Mouse (Mus musculus) intestine, embryonic 16.5 days (tissue): ENCODE data around the gene Sun1. TPM values are rescaled to one million over a fixed set of nuclear protein-coding genes. Genes with fewer than 3 reads are reported as not detected.

Source experiments
- ATAC-seq: fragments of 200-750 bp; cut with Nextera tagmentation; 2 replicates; pipeline ENCODE4 v1.8.0; 2017; ENCODE audit warnings: moderate TSS enrichment, moderate library complexity
- H3K27ac ChIP-seq: fragments of 300-500 bp; sonication (generic); 2 replicates; pipeline ENCODE4 v1.5.1; 2014; ENCODE audit warnings: mild to moderate bottlenecking, low read length
- H3K27me3 ChIP-seq: fragments of 300-500 bp; sonication (generic); replicated peaks from 2 replicates; pipeline ENCODE4 v1.6.1; 2014; ENCODE audit warnings: low read length, control low read depth, mixed read lengths; ENCODE audit not compliant: control insufficient read depth, insufficient read depth
- H3K36me3 ChIP-seq: fragments of 300-500 bp; sonication (generic); 2 replicates; pipeline ENCODE4 v1.6.1; 2014; ENCODE audit warnings: low read length, control low read depth; ENCODE audit not compliant: control insufficient read depth, insufficient read depth
- H3K4me1 ChIP-seq: fragments of 300-500 bp; sonication (generic); 2 replicates; pipeline ENCODE4 v1.6.1; 2014; ENCODE audit warnings: low read length, control low read depth, mixed read lengths; ENCODE audit not compliant: control insufficient read depth, insufficient read depth
- H3K4me2 ChIP-seq: fragments of 300-500 bp; sonication (generic); 2 replicates; pipeline ENCODE4 v1.6.1; 2014; ENCODE audit warnings: low read depth, low read length, control low read depth
- H3K4me3 ChIP-seq: fragments of 300-500 bp; sonication (generic); 2 replicates; pipeline ENCODE4 v1.5.1; 2014; ENCODE audit warnings: mild to moderate bottlenecking, low read length
- H3K9ac ChIP-seq: fragments of 300-500 bp; sonication (generic); 2 replicates; pipeline ENCODE4 v1.6.1; 2014; ENCODE audit warnings: low read depth, low read length
- H3K9me3 ChIP-seq: fragments of 300-500 bp; sonication (generic); 2 replicates; pipeline ENCODE4 v1.6.1; 2016; ENCODE audit warnings: low read length, control low read depth; ENCODE audit not compliant: control insufficient read depth
- WGBS: fragments of 180-500 bp; shearing (Covaris S2); extraction: QIAGEN DNeasy Blood & Tissue Kit; methylation state at CpG from one replicate; pipeline ENCODE4 v1.1.7; 2014; 5-methylcytosine and 5-hydroxymethylcytosine counted together
- polyA plus RNA-seq: library from polyadenylated mRNA; unstranded; fragments of >200 nt; fragmentation: Nextera tagmentation; extraction: Ambion mirVana; gene quantifications from 2 replicates; pipeline ENCODE4 v1.2.1, GENCODE M21; 2015

Gene Sun1
- polyA plus RNA-seq, 1 experiment from 2014 or later, result 38.8 TPM

GRCm38 (mm10) chr5:139259853-139260252, 59.4 kb downstream of the Sun1 start:
- H3K4me3 ChIP-seq, result no peak overlapping the region
- H3K4me1 ChIP-seq, result peaks cover 6% of the 10 kb centered on the region; the same call in 1 of the 2 replicates
- H3K27me3 ChIP-seq, result no peaks in the 10 kb centered on the region
- H3K4me2 ChIP-seq, result no peak overlapping the region
- peak; percentile 19; the same call in 1 of the 2 replicates for ATAC-seq
- H3K9me3 ChIP-seq, result no peaks in the 10 kb centered on the region
- WGBS, result 68% methylated on average over 5 of the region's 5 CpGs
- H3K36me3 ChIP-seq, result peaks cover 17% of the 10 kb centered on the region
- H3K27ac ChIP-seq, result peak overlapping the region; percentile 47; the same call in 1 of the 2 replicates
- H3K9ac ChIP-seq, result no peak overlapping the region

DNA sequence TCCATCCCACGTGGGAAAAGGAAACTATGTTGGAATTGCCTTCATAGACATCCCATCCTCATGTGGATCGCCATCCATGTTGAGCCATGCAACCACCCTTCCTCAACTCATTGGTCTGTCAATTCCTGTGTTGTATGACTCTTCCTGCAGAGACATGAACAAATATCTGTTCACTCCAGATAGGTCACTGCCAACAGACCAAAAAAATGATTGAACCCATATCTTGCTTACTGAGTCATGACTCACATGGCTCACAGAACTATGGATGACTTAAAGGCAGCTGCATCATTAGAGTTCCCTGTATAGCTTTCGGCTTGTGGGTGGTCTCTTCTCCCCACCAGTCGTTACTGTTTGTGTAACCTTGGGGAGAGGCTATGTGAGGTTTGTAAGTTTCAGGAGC, 61.0 kb downstream of the Sun1 start:
- 89% methylated on average over 4 of the region's 4 CpGs for WGBS
- H3K36me3 ChIP-seq, result peaks cover 25% of the 10 kb centered on the region

DNA sequence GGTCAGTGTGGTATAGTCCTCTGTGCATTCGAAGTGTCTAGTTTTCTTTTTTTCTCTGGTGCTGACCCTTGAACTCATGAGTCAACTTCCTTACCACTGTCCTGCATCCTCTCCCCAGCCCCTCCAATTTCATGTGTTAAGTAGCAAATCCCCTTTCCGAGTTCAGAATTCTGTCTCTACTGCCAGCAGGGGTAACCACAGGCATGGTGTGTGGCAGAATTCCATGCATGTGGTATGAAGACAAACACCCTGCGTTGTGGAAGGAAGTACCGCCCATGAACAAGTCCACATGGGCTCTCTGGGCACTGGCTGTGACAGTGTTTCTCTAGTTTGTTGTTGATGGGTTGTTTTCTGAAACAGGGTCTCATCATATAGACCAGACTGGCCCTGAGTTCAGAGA, 67.2 kb downstream of the Sun1 start:
- H3K4me2 ChIP-seq, result no peak overlapping the region
- no peak for ATAC-seq
- H3K4me1 ChIP-seq, result peaks cover 10% of the 10 kb centered on the region
- H3K27me3 ChIP-seq, result no peaks in the 10 kb centered on the region
- 85% methylated on average over 4 of the region's 4 CpGs for WGBS
- no peak overlapping the region for H3K9ac ChIP-seq
- H3K27ac ChIP-seq, result no peak overlapping the region
- no peaks in the 10 kb centered on the region for H3K9me3 ChIP-seq
- H3K36me3 ChIP-seq, result peaks cover 32% of the 10 kb centered on the region
- no peak overlapping the region for H3K4me3 ChIP-seq

More for the DNA sequence above, 61.0 kb downstream of the Sun1 start:
- Histone ChIP-seq H3K4me2 (no peak overlapping the region), H3K4me1 (peaks cover 6% of the 10 kb centered on the region; the same call in 1 of the 2 replicates), H3K27ac (no peak overlapping the region), H3K9ac (no peak overlapping the region), H3K4me3 (no peak overlapping the region), H3K9me3 (no peaks in the 10 kb centered on the region), H3K27me3 (no peaks in the 10 kb centered on the region)
- ATAC-seq, result no peak

DNA sequence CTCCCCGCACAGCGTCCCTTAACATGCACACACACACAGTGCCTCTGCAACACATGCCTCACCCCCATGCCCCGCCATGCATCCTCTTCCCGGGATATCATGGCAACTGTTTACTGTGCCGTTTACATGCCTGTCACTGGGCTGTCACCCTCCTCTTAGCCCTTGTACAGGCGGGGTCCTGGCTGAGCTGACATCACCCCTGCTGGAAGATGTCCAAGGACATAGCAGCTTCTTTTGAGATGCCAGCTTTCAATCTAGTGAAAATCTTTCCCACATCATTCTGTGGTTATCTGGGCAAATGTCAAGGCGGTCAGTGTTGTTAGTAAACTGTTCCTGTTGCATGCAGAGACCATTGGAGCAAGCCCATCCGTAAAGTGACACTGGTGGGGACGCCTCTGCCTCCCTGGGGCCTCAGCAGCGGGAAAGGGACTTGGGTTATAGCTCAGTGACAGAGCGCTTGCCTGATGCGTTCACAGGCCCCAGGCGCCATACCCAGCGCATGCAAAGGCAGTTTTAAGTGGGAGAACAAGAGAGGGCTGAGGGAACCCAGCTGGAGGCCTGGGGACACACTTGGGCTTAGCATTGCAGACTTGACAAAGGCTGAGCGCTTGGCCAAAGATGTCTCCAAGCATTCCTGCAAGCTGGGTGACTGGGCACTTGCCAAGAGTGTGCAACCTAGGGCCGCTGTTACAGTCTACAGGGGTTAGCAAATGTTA, 70.5 kb downstream of the Sun1 start:
- Histone ChIP-seq H3K4me2 (no peak overlapping the region), H3K36me3 (peaks cover 18% of the 10 kb centered on the region), H3K9me3 (no peaks in the 10 kb centered on the region), H3K4me3 (no peak overlapping the region), H3K4me1 (peaks cover 10% of the 10 kb centered on the region), H3K27ac (0 out of 2 replicates have a peak overlapping the region, but pooled peaks have one; percentile 1), H3K9ac (no peak overlapping the region), H3K27me3 (no peaks in the 10 kb centered on the region)
- ATAC-seq, result peak; percentile 52; the same call in 1 of the 2 replicates
- 62% methylated on average over 16 of the region's 16 CpGs for WGBS

GRCm38 (mm10) chr5:139271994-139272554, 71.6 kb downstream of the Sun1 start:
- peaks cover 10% of the 10 kb centered on the region for H3K4me1 ChIP-seq
- peaks cover 12% of the 10 kb centered on the region for H3K36me3 ChIP-seq
- no peaks in the 10 kb centered on the region for H3K9me3 ChIP-seq
- no peaks in the 10 kb centered on the region for H3K27me3 ChIP-seq
- H3K4me2 ChIP-seq, result no peak overlapping the region
- WGBS, result 51% methylated on average over 8 of the region's 8 CpGs
- no peak for ATAC-seq
- no peak overlapping the region for H3K27ac ChIP-seq
- no peak overlapping the region for H3K9ac ChIP-seq
- H3K4me3 ChIP-seq, result no peak overlapping the region

- Histone ChIP-seq H3K4me1 (peaks cover 6% of the 10 kb centered on the region), H3K4me3 (no peak overlapping the region), H3K9ac (no peak overlapping the region), H3K36me3 (no peaks in the 10 kb centered on the region), H3K9me3 (no peaks in the 10 kb centered on the region), H3K27me3 (no peaks in the 10 kb centered on the region), H3K27ac (no peak overlapping the region), H3K4me2 (no peak overlapping the region)
- no peak for ATAC-seq
- WGBS, result 70% methylated on average over 8 of the region's 8 CpGs
Observed at GRCm38 (mm10) chr5:139277287-139277686, 76.8 kb downstream of the Sun1 start.

DNA sequence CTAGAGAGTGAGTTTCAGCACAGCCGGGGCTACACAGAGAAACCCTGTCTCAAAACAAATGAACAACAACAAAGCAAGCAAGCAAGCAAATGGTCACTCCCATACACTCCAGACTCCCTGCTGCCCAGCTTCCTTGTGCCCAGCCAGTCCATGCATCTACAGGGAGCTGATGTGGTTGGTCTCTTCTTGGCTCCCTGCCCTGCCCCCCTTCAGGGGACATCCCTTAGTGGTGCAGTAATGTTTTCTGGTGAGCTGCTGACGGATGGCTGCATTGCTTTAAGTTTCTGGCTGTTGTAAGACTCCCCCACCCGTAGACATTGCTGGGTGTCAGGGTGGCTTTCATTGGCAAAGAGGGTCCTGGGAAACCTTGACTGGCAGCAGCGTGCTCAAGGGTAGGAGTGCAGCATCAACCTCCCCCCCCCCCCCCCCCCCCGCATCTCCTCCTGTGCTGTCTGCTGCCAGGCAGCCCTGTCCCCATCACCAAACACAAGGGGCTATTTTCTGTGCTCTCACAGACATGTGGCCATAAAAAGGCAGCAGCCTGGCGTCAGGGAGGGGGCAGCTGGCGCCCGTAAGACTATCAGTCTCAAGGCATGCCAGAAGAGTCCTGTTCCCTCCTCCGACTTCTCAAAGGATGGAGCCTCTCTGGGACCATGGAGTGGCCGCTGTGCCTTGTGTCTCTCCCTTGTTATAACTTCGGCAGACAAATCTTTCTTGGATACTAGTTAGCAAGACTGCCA, 81.1 kb downstream of the Sun1 start:
- H3K27me3 ChIP-seq, result no peaks in the 10 kb centered on the region
- H3K4me2 ChIP-seq, result no peak overlapping the region
- H3K27ac ChIP-seq, result 0 out of 2 replicates have a peak overlapping the region, but pooled peaks have one; percentile 28
- peaks cover 27% of the 10 kb centered on the region for H3K4me1 ChIP-seq
- 51% methylated on average over 10 of the region's 11 CpGs for WGBS
- H3K4me3 ChIP-seq, result no peak overlapping the region
- peak overlapping the region; percentile 33; the same call in 1 of the 2 replicates for H3K9ac ChIP-seq
- H3K9me3 ChIP-seq, result no peaks in the 10 kb centered on the region
- H3K36me3 ChIP-seq, result peaks cover 4% of the 10 kb centered on the region; the same call in 1 of the 2 replicates
- ATAC-seq, result 0 out of 2 replicates have a peak, but pooled peaks have one; percentile 4

GRCm38 (mm10) chr5:139282191-139282590, 81.8 kb downstream of the Sun1 start:
- H3K9me3 ChIP-seq, result no peaks in the 10 kb centered on the region
- ATAC-seq, result 0 out of 2 replicates have a peak, but pooled peaks have one; percentile 22
- no peaks in the 10 kb centered on the region for H3K27me3 ChIP-seq
- 0 out of 2 replicates have a peak overlapping the region, but pooled peaks have one; percentile 28 for H3K27ac ChIP-seq
- no peak overlapping the region for H3K4me3 ChIP-seq
- no peak overlapping the region for H3K4me2 ChIP-seq
- 5% methylated on average over 15 of the region's 15 CpGs for WGBS
- peak overlapping the region; percentile 33 for H3K9ac ChIP-seq
- H3K36me3 ChIP-seq, result peaks cover 4% of the 10 kb centered on the region; the same call in 1 of the 2 replicates
- H3K4me1 ChIP-seq, result peaks cover 34% of the 10 kb centered on the region
